Mouse (Mus musculus): ENCODE measurements at regions not wholly inside any gene's neighbourhood (a gene's known extent, or its start where the extent isn't known, plus 50 kb on each side); places are given as distances from the start of the nearest gene placed in this dataset.
A peak's percentile ranks its signal among the peaks of the same experiment; 100 is the strongest.

DNA sequence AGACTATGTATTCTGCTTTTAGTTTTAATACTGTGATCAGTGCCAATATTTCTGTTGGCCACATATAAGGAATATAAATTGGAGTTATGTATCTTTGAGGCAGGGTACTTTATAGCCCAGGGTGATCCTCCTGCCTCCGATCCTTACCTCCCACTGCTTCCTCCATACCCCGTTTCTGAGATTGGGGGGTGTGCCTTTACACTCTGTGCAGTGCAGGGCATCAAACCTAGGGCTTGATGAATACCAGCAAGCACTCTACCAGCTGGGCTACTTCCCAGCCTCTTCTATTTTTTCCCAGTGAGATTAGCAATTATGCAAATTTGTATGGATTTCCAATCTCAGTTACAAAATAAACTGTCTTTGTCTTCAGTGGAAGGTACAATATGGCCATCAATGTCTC, 97.3 kb upstream of the Tsc22d2 start:
- DNase-seq = no peak

DNA sequence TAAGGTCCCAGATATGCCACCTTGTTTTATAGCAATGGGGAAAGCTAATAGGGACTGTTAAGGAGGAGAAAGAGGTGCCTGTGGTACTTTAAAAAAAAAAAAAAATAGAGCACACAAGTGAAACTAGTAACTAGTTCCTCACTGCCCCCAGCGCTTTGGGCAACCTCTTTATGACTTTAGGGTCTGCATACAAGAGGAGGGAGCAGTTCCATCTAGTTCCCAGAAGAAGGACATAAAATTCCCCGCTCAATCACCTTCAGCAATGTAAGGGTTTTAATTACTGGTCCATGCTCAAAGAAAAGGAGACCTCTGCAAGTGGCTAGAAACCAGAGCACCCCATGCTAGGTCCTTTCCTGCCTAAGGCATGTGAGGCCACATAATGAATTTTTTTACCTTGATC, 95.8 kb upstream of the Tsc22d2 start:
- DNase-seq = no peak

DNA sequence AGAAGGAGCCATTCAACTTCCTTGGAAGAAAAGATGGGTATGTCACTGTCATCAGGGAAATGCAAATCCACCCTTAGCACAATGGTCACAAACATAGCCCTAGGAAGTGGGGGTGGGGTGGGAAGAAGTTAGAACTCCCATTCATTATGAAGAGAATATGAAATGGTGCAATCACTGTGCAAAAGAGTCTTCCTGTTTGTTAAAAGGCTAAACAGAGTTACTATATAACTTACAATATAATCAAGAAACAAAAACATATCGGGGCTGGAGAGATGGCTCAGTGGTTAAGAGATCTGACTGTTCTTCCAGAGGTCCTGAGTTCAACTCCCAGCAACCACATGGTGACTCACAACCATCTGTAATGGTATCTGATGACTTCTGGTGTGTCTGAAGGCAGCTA, 95.1 kb upstream of the Tsc22d2 start:
- DNase-seq = no peak

DNA sequence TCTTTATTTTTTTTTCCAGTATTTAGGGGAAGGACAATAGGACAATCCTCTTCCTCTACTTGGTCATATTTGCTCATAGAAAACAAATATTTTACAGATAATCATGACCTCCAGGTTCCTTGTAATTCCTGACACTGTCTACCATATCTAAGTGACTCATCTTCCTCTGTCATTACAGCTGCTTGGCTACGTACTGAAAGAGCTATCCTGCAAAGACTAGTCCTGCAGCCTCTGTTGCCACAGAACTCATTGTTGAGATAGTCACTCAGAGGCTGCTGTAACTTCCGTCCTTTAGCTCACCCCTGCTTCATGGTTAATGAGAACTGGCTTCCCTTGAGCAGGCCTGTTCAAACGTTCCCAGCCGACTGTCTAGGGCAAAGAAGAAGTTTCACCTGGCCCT, 93.7 kb upstream of the Tsc22d2 start:
- no peak for DNase-seq

DNA sequence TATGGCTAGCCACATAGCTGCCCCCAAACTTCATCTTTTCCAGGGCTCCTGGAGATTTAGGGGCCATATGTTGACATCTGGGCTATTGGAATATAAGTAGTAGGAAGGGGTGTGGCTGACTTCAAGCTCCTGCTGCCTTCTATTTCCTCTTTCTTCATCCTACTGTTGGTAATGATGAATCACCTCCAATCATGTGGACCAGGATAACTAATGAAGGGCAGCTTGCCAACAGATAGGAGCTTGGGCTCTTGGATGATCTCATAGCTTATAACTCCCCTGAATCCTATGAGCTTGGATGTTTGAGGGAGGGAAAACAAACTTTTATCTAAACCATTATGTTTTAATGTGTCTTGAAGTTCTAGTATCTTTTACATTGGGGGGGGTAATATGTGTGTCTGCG, 92.2 kb upstream of the Tsc22d2 start:
- no peak for DNase-seq

DNA sequence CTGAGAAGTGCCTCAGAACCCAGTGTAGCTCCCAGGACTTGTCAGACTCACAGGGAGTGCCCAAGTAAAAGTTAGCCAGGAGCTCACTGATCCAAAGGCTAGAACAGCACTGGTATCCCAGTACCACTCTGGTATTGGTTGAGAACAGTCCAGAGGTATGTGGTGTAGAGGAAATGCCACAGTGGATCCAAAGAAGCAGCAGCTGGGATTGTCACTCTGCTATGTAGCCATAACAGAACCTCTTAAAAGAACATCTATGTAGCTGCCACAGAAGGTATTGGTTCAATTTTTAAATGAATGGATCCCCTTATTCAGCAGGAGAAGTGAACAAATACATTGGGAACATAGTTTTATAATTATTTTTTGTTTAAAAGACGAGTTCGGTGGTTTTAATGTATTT, 86.8 kb upstream of the Tsc22d2 start:
- no peak for DNase-seq

DNA sequence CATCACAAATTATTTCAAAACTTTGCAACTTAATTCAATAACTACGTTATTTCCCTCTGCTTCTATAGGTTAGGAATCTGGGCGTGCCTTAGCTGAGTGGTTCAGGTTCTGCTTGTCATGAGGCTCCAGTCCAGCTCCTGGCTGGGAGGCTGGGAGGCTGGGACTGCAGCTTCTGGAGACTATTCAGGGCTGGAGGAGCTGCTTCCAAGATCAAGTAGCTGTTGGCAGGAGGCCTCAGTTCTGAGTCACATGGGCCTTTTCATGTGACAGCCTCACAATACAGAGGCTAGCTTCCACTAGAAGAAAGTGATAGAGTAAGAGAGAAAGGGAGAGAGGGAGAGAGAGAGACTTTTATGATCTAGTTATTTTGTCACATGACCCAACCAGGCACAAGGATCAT, 84.3 kb upstream of the Tsc22d2 start:
- DNase-seq = peak; percentile 9

DNA sequence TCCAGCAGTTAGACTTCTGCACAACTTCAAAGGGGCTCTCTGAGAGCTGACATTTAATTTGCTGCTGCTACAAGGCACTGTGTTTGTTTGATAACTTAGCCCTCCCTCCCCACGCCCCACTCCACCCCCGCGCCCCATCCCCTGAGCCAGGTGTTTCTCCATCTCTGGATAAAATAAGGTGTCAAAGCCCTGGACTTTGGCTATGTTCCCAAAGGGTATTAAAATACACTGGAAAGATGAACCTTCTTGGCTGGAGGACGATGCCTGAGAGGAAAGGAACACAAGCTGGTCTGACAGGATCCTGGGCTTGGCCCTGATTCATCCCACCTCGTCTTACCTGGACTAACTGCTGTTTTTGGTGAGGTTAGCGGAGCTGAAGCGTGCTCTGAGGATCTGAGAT, 80.5 kb upstream of the Tsc22d2 start:
- no peak for DNase-seq

DNA sequence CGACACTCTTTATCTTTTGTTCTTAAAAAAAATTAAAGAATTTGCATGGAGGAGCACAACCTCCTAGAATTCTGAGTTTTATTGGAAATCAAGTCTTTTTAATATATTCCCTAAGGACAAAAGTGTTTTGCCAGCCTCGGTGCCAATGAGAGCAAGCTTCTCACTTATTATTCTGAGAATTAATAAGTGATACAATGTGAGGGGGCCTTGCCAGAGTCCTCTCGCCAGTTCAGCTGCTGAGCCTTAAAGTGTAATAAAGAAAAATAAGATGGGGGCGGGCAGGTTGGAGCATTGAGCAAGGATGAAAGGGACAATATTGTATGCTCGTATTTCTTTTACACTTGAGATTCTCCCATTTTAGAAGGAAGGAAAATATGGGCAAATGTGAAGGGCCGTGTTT, 79.2 kb upstream of the Tsc22d2 start:
- no peak for DNase-seq

DNA sequence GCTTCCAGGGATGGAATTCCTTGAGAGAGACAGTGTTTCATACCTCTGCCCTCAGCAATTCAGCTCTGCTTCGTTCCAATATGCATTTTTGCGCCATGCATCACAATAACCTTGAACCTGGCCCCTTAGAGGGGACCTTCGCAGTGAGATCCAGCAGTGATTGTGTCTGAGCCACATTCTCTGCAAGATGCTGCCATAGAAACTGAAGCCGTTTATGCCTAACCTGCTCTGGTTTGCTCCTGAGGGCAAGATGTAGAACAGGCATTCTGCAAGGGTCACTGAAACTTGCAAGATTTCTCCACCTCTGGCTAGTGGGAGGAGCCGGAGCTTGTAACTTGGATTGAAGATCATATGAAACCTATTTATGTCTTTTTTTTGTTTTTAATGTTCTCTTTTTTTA, 78.4 kb upstream of the Tsc22d2 start:
- DNase-seq = no peak

DNA sequence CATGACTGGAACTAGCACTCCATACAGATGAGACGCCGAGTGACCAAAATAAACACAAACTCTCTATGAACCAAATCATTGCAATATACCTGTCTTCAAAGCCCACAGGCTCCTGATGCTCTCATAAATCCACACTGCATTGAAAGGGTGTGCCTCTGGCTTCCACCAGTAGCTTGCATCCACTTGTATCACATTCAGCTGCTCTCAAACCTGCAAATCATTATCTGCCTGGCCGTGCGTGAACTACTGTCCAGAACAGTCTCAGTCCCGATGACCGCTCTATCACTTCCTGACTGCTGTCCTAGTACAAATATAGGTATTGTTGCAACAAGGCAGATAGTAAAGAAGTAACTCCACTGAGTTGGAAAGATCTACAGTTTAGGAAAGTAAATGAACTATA, 77.9 kb upstream of the Tsc22d2 start:
- no peak for DNase-seq

DNA sequence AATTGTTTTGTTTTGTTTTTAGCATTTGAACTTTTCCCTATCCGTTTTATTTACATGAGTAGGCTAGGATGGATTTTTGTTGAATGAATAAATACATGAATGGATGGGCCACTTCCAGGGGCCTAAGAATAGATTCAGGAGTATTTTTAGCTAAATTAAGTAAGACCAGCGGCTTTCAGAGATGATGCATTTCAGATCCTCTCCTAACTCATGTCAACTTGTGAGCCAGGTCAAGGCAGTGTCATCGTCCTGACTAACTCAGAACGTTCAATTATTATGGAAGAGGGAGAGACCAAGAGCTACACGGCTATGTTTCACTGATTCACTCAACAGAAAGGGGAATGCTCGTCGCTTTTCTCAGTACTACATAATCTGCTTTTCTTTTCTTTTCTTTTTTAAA, 75.5 kb upstream of the Tsc22d2 start:
- no peak for DNase-seq

DNA sequence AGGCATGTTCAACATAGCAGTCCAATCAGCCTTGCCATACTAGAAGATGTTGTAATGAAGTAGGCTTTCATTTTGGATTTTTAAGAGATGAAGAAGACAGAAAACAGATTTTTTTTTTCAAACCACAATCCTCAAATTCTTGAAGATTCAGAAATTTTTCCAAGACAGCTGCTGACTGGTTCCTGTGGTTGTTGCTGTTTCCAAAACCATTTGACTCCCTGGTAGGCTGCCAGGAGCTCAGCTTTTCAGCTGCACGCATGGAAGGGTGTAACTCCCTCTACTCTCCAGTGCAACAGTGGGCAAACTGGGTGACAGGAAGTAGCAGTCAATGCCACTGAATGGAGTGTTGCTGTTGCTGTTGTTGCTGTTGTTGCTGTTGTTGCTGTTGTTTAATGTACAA, 72.4 kb upstream of the Tsc22d2 start:
- no peak for DNase-seq

DNA sequence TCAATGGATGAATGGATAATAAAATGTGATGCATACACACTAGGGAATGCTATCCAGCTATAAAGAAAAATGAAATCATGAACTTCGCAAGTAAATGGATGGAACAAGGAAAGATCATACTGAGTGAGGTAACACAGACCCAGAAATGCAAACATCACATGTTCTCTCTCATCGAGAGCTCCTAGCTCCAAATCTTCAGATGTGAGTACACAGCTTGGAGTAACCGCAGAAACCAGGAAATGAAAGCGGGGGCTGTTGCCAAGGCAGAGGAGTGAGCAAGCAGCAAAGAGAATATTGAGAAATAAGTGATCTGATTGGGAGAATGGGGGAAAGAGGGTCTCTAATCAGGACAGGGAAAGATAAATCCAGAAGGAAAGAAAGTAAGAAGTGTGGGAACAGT, 52.0 kb upstream of the Tsc22d2 start:
- DNase-seq = no peak

DNA sequence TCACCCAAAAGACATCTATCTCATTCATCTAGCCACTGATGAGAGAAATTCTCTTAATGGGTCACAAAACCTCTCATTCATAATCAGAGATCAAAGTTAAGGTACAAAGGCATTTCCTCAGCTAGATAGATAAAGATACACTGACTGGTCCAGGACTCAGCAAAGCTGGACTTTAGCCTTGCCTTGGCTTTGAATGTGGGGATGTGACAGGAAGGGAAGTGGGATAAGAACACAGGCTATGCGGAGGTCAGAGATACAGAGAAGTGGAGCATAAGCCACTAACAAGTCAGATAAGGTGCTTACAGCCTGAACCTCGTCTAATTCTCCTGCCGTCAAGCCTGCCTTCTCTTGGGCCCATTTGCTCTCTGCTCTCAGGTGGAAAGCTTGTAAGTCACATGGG, 50.0 kb upstream of the Tsc22d2 start:
- no peak for DNase-seq
